Mouse (Mus musculus) frontal cortex, postnatal 36 days (tissue): Measurements from ENCODE around the gene Slc36a2.
"Not testable (repeated sequence)": the region's sequence is repeated elsewhere in the genome, so short reads cannot be mapped to it uniquely, and the experiment has no call there.

Experiments used
- DNase-seq, 2 experiments: peaks; one replicate each; pipeline ENCODE4 v3.0.0; 2022; ENCODE audit warnings: low spot score in 2 of 2

Slc36a2 gene

GRCm38 (mm10) chr11:55133204-55133603, 51.7 kb downstream of the Slc36a2 start:
- no peak for DNase-seq

- no peak for DNase-seq
Measured at GRCm38 (mm10) chr11:55131946-55132345, 52.9 kb downstream of the Slc36a2 start.

- DNase-seq = no peak
Measured at GRCm38 (mm10) chr11:55131077-55131742, 53.7 kb downstream of the Slc36a2 start.

GRCm38 (mm10) chr11:55128411-55128810, 56.5 kb downstream of the Slc36a2 start:
- no peak for DNase-seq

- DNase-seq = peak; percentile 10 to 53
Measured at GRCm38 (mm10) chr11:55127937-55128336, 56.9 kb downstream of the Slc36a2 start.

GRCm38 (mm10) chr11:55126663-55127062, 58.2 kb downstream of the Slc36a2 start:
- no peak for DNase-seq

- no peak for DNase-seq
Measured at GRCm38 (mm10) chr11:55121430-55121829, 63.4 kb downstream of the Slc36a2 start.

GRCm38 (mm10) chr11:55120821-55121271, 64.0 kb downstream of the Slc36a2 start:
- DNase-seq = no peak

- no peak for DNase-seq
Measured at GRCm38 (mm10) chr11:55120279-55120678, 64.6 kb downstream of the Slc36a2 start.

- DNase-seq = no peak
Measured at GRCm38 (mm10) chr11:55117031-55117430, 67.8 kb downstream of the Slc36a2 start.

GRCm38 (mm10) chr11:55116004-55116403, 68.9 kb downstream of the Slc36a2 start:
- DNase-seq = no peak

GRCm38 (mm10) chr11:55114291-55114690, 70.6 kb downstream of the Slc36a2 start:
- DNase-seq = no peak

GRCm38 (mm10) chr11:55113861-55114250, 71.0 kb downstream of the Slc36a2 start:
- not testable (repeated sequence) for DNase-seq

GRCm38 (mm10) chr11:55113209-55113860, 71.5 kb downstream of the Slc36a2 start:
- DNase-seq = no peak

- no peak for DNase-seq
Measured at GRCm38 (mm10) chr11:55110566-55111169, 74.2 kb downstream of the Slc36a2 start.

GRCm38 (mm10) chr11:55109521-55110300, 75.2 kb downstream of the Slc36a2 start:
- no peak for DNase-seq
